Mouse (Mus musculus): ENCODE data around the gene Hmga2. TPM values are rescaled to one million over a fixed set of nuclear protein-coding genes. Genes with fewer than 3 reads are reported as not detected.

Gene Hmga2
- polyA plus RNA-seq (2016; fragmentation: Nextera tagmentation; extraction: Ambion mirVana) = 129 and 160 TPM in 2 replicates

GRCm38 (mm10) chr10:120475601-120476515 is at the start of gene Hmga2:
TSS of gene Hmga2 (minus strand) at chr10:120476469.
- Histone ChIP-seq H3K9me3 (replicated peaks) (no peaks in the 10 kb centered on the region), H3K4me3 (peak within 1 kb of the TSS; percentile 100), H3K4me1 (peaks cover 50% of the 10 kb centered on the region), H3K27ac (peak within 1 kb of the TSS; percentile 100), H3K27me3 (ENCODE audit: low read depth, poor library complexity, severe bottlenecking) (no peaks in the 10 kb centered on the region), H3K36me3 (peaks cover 23% of the 10 kb centered on the region)
- peak; percentile 85 for DNase-seq (ENCODE audit: low spot score)
- under 1% methylated on average over 99 of the region's 99 CpGs for WGBS

GRCm38 (mm10) chr10:120522959-120523358 is 46.7 kb upstream of the Hmga2 start:
- WGBS = 90% methylated on average over 2 of the region's 2 CpGs
- no peak for DNase-seq (ENCODE audit: low spot score)
- no peaks in the 10 kb centered on the region for H3K36me3 ChIP-seq
- no peak overlapping the region for H3K4me3 ChIP-seq
- H3K27ac ChIP-seq = no peak overlapping the region
- peaks cover 11% of the 10 kb centered on the region for H3K4me1 ChIP-seq
- no peaks in the 10 kb centered on the region for H3K27me3 ChIP-seq (ENCODE audit: low read depth, poor library complexity, severe bottlenecking)
- no peaks in the 10 kb centered on the region for H3K9me3 ChIP-seq (replicated peaks)

- Histone ChIP-seq H3K27me3 (ENCODE audit: low read depth, poor library complexity, severe bottlenecking) (no peaks in the 10 kb centered on the region), H3K9me3 (replicated peaks) (no peaks in the 10 kb centered on the region), H3K36me3 (no peaks in the 10 kb centered on the region), H3K4me3 (no peak overlapping the region), H3K4me1 (peaks cover 11% of the 10 kb centered on the region), H3K27ac (no peak overlapping the region)
- DNase-seq (ENCODE audit: low spot score) = no peak
- WGBS = 94% methylated on average over 9 of the region's 9 CpGs
Measured at GRCm38 (mm10) chr10:120521912-120522575, 45.8 kb upstream of the Hmga2 start.

GRCm38 (mm10) chr10:120516311-120516710 is 40.0 kb upstream of the Hmga2 start:
- no peak overlapping the region for H3K27ac ChIP-seq

GRCm38 (mm10) chr10:120513721-120514120 is 37.5 kb upstream of the Hmga2 start:
- H3K4me1 ChIP-seq = peaks cover 31% of the 10 kb centered on the region
- H3K36me3 ChIP-seq = no peaks in the 10 kb centered on the region
- WGBS = 23% methylated on average over 9 of the region's 9 CpGs
- H3K4me3 ChIP-seq = 0 out of 2 replicates have a peak overlapping the region, but pooled peaks have one; percentile 8
- no peaks in the 10 kb centered on the region for H3K27me3 ChIP-seq (ENCODE audit: low read depth, poor library complexity, severe bottlenecking)
- peak overlapping the region; percentile 51; the same call in 1 of the 2 replicates for H3K27ac ChIP-seq
- H3K9me3 ChIP-seq (replicated peaks) = no peaks in the 10 kb centered on the region
- no peak for DNase-seq (ENCODE audit: low spot score)

More at GRCm38 (mm10) chr10:120516311-120516710, 40.0 kb upstream of the Hmga2 start:
- no peak overlapping the region for H3K4me3 ChIP-seq
- WGBS = 52% methylated on average over 8 of the region's 8 CpGs
- no peaks in the 10 kb centered on the region for H3K9me3 ChIP-seq (replicated peaks)
- no peaks in the 10 kb centered on the region for H3K27me3 ChIP-seq (ENCODE audit: low read depth, poor library complexity, severe bottlenecking)
- no peak for DNase-seq (ENCODE audit: low spot score)
- H3K4me1 ChIP-seq = peaks cover 31% of the 10 kb centered on the region
- no peaks in the 10 kb centered on the region for H3K36me3 ChIP-seq

- H3K27ac ChIP-seq = no peak overlapping the region
- no peaks in the 10 kb centered on the region for H3K9me3 ChIP-seq (replicated peaks)
- DNase-seq (ENCODE audit: low spot score) = no peak
- no peaks in the 10 kb centered on the region for H3K36me3 ChIP-seq
- H3K4me1 ChIP-seq = peaks cover 31% of the 10 kb centered on the region
- no peak overlapping the region for H3K4me3 ChIP-seq
- H3K27me3 ChIP-seq (ENCODE audit: low read depth, poor library complexity, severe bottlenecking) = no peaks in the 10 kb centered on the region
- WGBS = 57% methylated on average over 4 of the region's 4 CpGs
Measured at GRCm38 (mm10) chr10:120512946-120513345, 36.7 kb upstream of the Hmga2 start.

GRCm38 (mm10) chr10:120512121-120512520 is 35.9 kb upstream of the Hmga2 start:
- Histone ChIP-seq H3K36me3 (no peaks in the 10 kb centered on the region), H3K27me3 (ENCODE audit: low read depth, poor library complexity, severe bottlenecking) (no peaks in the 10 kb centered on the region), H3K4me3 (no peak overlapping the region), H3K4me1 (peaks cover 31% of the 10 kb centered on the region), H3K27ac (no peak overlapping the region), H3K9me3 (replicated peaks) (no peaks in the 10 kb centered on the region)
- DNase-seq (ENCODE audit: low spot score) = no peak
- WGBS = 86% methylated on average over 8 of the region's 8 CpGs

GRCm38 (mm10) chr10:120503959-120504358 is 27.7 kb upstream of the Hmga2 start:
- Histone ChIP-seq H3K4me1 (peaks cover 9% of the 10 kb centered on the region), H3K4me3 (no peak overlapping the region), H3K9me3 (replicated peaks) (no peaks in the 10 kb centered on the region), H3K27me3 (ENCODE audit: low read depth, poor library complexity, severe bottlenecking) (no peaks in the 10 kb centered on the region), H3K36me3 (no peaks in the 10 kb centered on the region), H3K27ac (no peak overlapping the region)
- DNase-seq (ENCODE audit: low spot score) = no peak
- 95% methylated on average over 5 of the region's 5 CpGs for WGBS

GRCm38 (mm10) chr10:120500794-120501193 is 24.5 kb upstream of the Hmga2 start:
- H3K4me1 ChIP-seq = peaks cover 9% of the 10 kb centered on the region
- H3K36me3 ChIP-seq = no peaks in the 10 kb centered on the region
- no peaks in the 10 kb centered on the region for H3K9me3 ChIP-seq (replicated peaks)
- no peaks in the 10 kb centered on the region for H3K27me3 ChIP-seq (ENCODE audit: low read depth, poor library complexity, severe bottlenecking)
- H3K4me3 ChIP-seq = no peak overlapping the region
- WGBS = 69% methylated on average over 9 of the region's 9 CpGs
- no peak overlapping the region; the same call in 1 of the 2 replicates for H3K27ac ChIP-seq
- no peak for DNase-seq (ENCODE audit: low spot score)

- no peaks in the 10 kb centered on the region for H3K9me3 ChIP-seq (replicated peaks)
- no peak overlapping the region for H3K27ac ChIP-seq
- no peak for DNase-seq (ENCODE audit: low spot score)
- H3K36me3 ChIP-seq = no peaks in the 10 kb centered on the region
- H3K27me3 ChIP-seq (ENCODE audit: low read depth, poor library complexity, severe bottlenecking) = no peaks in the 10 kb centered on the region
- H3K4me1 ChIP-seq = peaks cover 6% of the 10 kb centered on the region
- no peak overlapping the region for H3K4me3 ChIP-seq
Measured at GRCm38 (mm10) chr10:120498086-120498485, 21.8 kb upstream of the Hmga2 start.

GRCm38 (mm10) chr10:120494653-120495052 is 18.4 kb upstream of the Hmga2 start:
- Histone ChIP-seq H3K27me3 (ENCODE audit: low read depth, poor library complexity, severe bottlenecking) (no peaks in the 10 kb centered on the region), H3K27ac (no peak overlapping the region), H3K9me3 (replicated peaks) (no peaks in the 10 kb centered on the region), H3K36me3 (no peaks in the 10 kb centered on the region), H3K4me1 (peaks cover 6% of the 10 kb centered on the region), H3K4me3 (no peak overlapping the region)
- no peak for DNase-seq (ENCODE audit: low spot score)
- WGBS = 97% methylated on average over 1 of the region's 1 CpGs

- H3K27me3 ChIP-seq (ENCODE audit: low read depth, poor library complexity, severe bottlenecking) = no peaks in the 10 kb centered on the region
- no peak overlapping the region for H3K4me3 ChIP-seq
- no peaks in the 10 kb centered on the region for H3K9me3 ChIP-seq (replicated peaks)
- H3K36me3 ChIP-seq = no peaks in the 10 kb centered on the region
- no peak overlapping the region for H3K27ac ChIP-seq
- peaks cover 17% of the 10 kb centered on the region for H3K4me1 ChIP-seq
- WGBS = 92% methylated on average over 5 of the region's 5 CpGs
- DNase-seq (ENCODE audit: low spot score) = no peak
Measured at GRCm38 (mm10) chr10:120491477-120491876, 15.2 kb upstream of the Hmga2 start.

GRCm38 (mm10) chr10:120489611-120490010 is 13.3 kb upstream of the Hmga2 start:
- no peaks in the 10 kb centered on the region for H3K36me3 ChIP-seq
- H3K27me3 ChIP-seq (ENCODE audit: low read depth, poor library complexity, severe bottlenecking) = no peaks in the 10 kb centered on the region
- WGBS = 70% methylated on average over 3 of the region's 3 CpGs
- peak overlapping the region; percentile 44; the same call in 1 of the 2 replicates for H3K27ac ChIP-seq
- no peak overlapping the region for H3K4me3 ChIP-seq
- peaks cover 17% of the 10 kb centered on the region for H3K4me1 ChIP-seq
- no peak for DNase-seq (ENCODE audit: low spot score)
- H3K9me3 ChIP-seq (replicated peaks) = no peaks in the 10 kb centered on the region

Data from limb, embryonic 10.5 days (tissue).